Mouse (Mus musculus): ENCODE data around the gene Ubtd2.
"Not testable (repeated sequence)": the region's sequence is repeated elsewhere in the genome, so short reads cannot be mapped to it uniquely, and the experiment has no call there.

The Ubtd2 gene

GRCm38 (mm10) chr11:32464282-32464681 is 9.1 kb downstream of the Ubtd2 start:
- no peak for DNase-seq (ENCODE audit: low spot score)

- no peak for DNase-seq (ENCODE audit: low spot score)
Measured at GRCm38 (mm10) chr11:32471925-32472324, 16.8 kb downstream of the Ubtd2 start.

DNA sequence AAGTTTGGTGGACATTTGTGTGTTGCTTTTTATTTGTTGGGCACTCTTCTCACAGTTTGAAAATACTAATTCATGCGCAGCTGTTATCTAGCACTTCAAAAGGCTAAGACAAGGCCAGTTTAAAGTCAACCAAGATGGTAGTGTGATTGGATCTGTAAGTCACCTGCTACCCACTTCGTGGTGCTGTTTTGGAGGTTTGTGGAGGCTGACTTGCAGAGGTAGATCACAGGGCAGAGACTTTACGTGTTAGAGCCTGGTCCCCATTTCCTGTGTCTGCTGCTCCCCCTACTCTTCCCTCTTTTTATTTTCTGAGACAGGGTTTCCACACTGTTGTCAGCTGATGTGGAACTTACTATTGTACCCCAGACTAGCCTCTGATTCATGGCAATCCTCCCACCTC is 19.6 kb downstream of the Ubtd2 start:
- no peak for DNase-seq (ENCODE audit: low spot score)

DNA sequence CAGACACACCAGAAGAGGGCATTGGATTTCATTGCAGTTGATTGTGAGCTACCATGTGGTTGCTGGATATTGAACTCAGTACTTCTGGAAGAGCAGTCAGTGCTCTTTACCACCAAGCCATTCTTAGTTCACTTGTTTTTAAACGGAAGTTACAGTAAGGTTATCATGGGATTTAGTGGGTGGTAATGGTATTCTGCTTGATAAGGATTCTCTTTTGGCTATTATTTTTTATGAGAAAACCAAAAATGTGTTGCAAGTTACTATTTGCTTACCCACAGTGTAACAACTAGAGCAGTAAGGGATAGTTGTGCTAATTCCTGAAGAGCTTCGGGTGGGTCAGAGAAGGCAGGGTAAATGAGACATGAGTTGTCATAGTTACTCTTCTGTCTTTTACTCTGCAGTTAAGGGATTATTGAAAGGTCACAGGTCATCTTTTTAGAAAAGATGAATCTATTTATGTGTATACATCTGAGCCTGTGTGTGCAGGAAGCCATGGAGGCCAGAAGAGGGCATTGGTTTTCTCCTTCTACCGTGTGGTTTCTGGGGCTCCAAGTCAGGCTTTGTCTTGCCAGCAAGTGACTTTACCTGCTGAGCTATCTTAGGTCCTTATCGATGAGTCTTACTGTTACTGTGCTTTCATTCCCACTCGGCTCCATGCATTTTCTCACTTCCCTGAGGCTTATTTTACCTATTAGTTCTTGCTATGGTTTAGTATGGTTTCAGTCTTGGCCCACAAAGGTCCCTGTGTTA is 20.5 kb downstream of the Ubtd2 start:
- DNase-seq (ENCODE audit: low spot score) = no peak

- no peak for DNase-seq (ENCODE audit: low spot score)
Measured at GRCm38 (mm10) chr11:32481525-32481924, 26.4 kb downstream of the Ubtd2 start.

- no peak for DNase-seq (ENCODE audit: low spot score)
Measured at GRCm38 (mm10) chr11:32485290-32485689, 30.1 kb downstream of the Ubtd2 start.

DNA sequence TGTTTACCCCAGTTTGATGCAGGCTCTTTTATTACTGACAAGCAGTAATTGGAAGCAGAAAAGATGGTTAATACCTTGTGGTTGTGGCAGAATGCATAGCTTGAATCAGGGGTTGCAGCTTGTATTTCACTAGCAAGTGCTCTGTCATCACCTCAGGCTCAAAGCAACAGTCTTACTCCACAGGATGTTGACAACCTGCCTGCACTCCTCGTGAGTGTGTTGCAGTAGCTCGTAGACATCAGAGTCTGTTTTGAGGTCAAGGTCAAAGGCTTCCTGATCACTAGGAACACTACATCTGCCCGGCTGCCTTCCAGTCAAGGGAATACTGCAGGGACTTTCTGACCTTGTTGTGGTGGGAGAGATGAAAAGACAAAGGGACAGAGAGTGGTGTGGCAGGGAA is 31.5 kb downstream of the Ubtd2 start:
- no peak for DNase-seq (ENCODE audit: low spot score)

DNA sequence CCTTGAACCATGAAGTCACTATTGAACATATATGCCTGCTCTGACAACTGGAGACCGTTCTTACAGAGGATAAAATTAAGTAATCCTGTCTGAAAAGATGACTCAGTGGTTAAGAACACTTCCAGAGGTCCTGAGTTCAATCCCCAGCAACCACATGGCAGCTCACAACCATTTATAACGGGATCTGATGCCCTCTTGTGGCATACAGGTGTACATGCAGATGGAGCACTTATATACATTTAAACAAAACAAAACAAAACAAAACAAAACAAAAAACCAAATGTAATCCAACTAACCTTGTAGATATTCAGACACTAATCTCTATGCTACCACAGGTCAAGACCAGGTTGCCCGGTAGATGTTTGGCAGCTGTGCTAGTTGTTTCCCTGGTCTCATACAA is 32.3 kb downstream of the Ubtd2 start:
- DNase-seq (ENCODE audit: low spot score) = no peak

DNA sequence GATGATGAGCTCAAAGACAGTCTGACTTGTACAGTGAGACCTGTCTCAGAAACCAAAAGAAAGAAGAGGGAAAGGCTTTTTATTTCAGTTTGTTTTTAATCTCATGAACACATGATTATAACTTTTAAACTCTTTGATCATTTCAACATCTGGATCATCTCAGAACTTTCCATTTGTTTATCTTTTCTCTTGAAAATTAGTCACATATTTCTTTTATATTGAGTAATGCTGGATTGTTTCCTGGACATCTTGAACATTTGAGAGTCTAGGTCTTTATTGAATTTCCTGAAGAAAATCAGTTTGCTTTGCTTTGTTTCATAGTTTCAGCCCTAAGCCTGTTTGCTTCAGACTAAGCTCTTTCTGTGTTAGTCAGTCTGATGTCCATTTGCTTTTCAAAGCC is 33.2 kb downstream of the Ubtd2 start:
- DNase-seq (ENCODE audit: low spot score) = no peak

- no peak for DNase-seq (ENCODE audit: low spot score)
Measured at GRCm38 (mm10) chr11:32488808-32489670, 33.9 kb downstream of the Ubtd2 start.

DNA sequence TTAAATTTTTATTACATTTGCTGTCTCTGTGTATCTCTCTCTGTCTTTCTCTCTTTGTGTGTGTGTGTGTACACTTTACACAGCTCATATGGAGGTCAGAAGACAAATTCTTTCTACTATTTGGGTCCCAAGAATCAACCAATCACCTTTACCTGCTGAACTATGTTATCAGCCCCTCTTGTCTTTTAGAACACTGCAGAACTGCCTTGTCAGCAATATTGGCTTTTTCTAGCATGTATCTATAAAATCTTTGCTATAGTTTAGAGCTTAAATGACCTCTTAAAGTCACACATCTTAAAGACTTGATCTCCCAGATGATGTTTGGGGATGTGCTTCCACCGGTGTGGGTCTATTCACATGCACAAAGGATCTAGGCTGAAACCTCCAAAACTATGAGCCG is 35.9 kb downstream of the Ubtd2 start:
- no peak for DNase-seq (ENCODE audit: low spot score)

- DNase-seq (ENCODE audit: low spot score) = no peak
Measured at GRCm38 (mm10) chr11:32493312-32493711, 38.1 kb downstream of the Ubtd2 start.

- no peak for DNase-seq (ENCODE audit: low spot score)
Measured at GRCm38 (mm10) chr11:32495283-32495682, 40.1 kb downstream of the Ubtd2 start.

DNA sequence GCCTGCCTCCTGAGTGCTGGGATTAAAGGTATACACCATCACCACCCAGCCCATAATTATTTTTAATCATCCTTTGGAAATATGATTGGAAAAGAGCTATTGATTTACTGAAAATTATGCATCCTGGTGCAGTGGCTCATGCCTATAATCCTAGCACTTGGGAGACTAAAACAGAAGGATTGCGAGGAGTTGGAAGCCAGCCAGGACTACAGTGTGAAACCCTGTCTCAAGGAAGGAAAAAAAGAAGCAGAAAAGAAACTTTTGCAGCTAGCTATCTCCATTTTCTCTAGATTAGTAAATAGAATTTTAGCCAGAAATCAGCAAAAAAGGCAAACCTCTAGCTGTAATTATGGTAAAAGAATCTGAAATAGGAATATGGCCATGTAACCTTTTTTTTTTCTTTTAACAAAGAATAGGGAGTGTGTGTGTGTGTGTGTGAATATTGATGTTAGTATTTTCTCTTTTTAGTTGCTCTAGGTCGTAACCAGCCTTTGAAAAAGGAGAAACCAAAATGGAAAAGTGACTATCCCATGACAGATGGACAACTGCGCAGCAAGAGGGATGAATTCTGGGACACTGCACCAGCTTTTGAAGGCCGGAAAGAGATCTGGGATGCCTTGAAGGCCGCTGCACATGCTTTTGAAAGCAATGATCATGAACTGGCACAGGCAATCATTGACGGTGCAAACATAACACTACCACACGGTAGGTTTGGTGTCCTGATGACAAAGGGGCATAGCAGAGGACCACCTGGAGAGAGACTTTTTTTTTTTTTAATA is 43.8 kb downstream of the Ubtd2 start:
- DNase-seq (ENCODE audit: low spot score) = no peak

DNA sequence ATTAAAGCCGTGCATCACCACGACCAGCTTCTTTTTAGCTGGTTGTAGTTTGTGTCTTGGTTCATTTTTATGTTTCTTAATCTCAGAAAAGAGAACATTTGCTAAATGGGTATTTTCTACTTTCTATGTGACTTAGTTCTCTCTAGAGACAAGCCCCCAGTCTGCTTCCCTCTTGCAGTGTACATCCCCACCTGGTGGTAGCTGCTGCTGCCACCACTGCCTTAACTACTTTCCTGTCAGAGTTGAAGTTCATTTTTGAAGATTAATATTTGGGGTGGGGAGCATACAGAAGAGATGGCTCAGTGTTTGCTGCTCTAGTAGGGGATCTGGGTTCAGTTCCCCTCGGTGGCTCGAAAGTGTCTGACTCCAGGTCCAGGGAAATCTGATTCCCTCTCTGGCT is 44.8 kb downstream of the Ubtd2 start:
- DNase-seq (ENCODE audit: low spot score) = no peak

GRCm38 (mm10) chr11:32503711-32504110 is 48.5 kb downstream of the Ubtd2 start:
- no peak for DNase-seq (ENCODE audit: low spot score)

GRCm38 (mm10) chr11:32505091-32505739 is 50.0 kb downstream of the Ubtd2 start:
- no peak for DNase-seq (ENCODE audit: low spot score)

GRCm38 (mm10) chr11:32510930-32511329 is 55.8 kb downstream of the Ubtd2 start:
- no peak for DNase-seq (ENCODE audit: low spot score)

- DNase-seq (ENCODE audit: low spot score) = not testable (repeated sequence)
Measured at GRCm38 (mm10) chr11:32514853-32515252, 59.7 kb downstream of the Ubtd2 start.

DNA sequence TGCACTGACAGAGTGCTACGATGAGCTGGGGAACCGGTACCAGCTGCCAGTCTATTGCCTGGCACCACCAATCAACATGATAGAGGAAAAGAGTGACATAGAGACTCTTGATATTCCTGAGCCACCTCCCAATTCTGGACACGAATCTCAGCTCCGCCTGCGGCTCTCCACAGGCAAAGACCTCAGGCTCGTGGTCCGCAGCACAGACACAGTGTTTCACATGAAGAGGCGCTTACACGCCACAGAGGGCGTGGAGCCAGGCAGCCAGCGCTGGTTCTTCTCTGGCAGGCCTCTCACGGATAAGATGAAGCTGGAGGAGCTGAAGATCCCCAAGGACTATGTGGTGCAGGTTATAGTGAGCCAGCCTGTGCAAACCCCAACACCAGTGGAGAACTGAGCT is 60.9 kb downstream of the Ubtd2 start:
- DNase-seq (ENCODE audit: low spot score) = no peak

DNA sequence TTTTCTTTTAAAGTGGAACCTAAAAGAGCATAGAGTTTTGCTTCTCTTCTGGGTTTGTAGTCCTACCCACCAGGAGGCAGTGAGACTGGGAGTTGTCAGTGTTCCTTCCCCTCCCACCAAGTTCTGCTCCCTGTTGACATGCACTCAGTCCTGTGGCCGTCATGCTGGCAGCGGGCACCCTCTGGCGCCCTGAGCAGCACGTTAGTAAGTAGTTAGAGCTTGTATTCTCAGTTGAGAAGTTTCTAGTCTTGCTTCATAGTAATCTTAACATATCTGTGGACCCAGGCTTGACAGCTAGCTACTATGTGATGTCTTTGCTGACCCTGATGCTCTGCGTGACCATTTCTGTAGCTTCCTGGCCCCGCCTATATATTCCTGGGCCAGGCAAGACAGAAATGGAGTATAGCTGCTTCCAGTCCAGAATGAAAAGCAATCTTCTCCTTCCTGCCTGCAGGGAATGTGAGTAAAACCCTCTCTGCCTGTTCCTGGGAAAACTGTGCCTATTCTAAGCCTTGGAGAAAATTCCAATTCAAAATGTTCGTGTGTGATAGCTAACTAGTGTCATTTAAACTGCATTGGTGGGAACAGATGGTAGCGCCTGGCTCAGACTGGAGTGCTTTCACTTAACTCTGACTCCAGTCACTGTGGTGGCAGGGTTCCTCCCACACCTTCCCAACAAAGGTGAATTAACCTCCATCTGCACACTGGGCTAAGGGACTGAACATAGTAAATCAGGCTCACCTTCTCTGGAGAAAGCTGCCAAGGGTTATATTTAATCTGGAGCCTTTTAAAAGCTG is 61.9 kb downstream of the Ubtd2 start:
- DNase-seq (ENCODE audit: low spot score) = no peak
